Mouse (Mus musculus) adipocyte (in vitro differentiated cells): ENCODE results near the gene Kiss1r.
A peak's percentile ranks its signal among the peaks of the same experiment; 100 is the strongest.

Experiments used
- DNase-seq: peaks from one replicate; pipeline ENCODE4 v3.0.0-alpha.2; 2016; ENCODE audit warnings: low spot score

The Kiss1r gene

DNA sequence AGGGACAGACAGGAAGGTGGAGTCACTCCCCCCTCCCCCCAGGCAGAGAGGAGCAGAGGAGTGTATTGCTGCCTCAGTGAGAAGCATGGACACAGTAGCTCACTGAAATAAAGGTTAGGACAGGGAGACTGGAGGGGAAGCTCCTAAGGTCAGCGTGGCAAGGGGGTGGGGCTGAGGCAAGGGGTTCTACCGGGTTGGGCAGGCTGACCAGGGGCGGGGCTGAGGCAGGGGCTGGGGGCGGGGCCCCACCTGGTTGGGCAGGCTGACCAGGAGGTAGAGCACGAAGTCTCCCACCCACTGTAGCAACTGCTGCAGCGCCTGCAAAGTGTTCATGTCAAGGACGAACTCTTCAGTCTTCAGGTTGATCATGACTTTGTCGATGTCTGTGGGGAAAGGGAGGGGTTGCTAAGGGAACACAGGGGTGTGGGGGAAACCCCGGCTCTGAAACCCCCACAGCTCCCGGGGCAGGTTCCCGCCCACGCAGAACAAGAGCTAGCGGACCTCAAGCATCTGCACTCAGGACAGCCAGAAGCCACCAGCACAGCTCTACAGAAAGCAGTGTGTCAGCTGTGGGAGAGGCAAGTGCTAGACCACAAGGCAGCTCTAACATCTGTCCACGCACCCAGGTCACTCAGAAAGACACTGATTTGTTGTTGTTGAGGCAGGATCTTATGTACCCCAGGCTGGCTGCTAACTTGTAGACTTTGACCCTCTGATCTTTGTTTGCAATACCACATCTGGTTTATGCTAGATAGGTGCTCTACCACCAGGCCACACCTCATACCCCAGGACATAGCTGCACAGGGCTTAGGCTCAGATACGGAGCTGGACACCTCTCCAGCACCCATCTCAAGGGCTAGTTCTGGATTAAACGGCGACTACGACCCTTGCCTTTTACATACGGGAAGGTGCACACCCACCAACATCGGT, 19.2 kb upstream of the Kiss1r start:
- peak; percentile 42 for DNase-seq

- DNase-seq = no peak
These were observed 15.8 kb upstream of the Kiss1r start for GRCm38 (mm10) chr10:79900951-79901410.

DNA sequence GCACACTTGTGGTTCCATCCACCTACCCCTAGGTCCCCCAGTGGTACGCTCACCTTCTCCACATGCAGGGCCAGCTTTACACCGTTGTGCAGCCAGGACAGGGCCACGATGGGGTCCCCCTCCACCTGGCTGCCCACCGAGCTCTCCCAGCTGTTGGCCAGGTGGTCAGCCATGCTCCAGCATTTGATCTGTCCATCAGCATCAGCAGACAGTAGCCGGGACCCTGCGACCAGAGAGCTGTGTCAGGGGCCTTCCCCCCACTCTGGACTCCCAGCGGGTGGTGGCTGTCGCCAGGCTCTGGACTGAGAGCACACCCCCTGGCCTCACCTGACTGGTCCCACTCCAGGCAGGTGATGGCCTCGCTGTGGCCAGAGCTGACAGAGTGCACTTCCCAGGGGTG, 10.1 kb upstream of the Kiss1r start:
- DNase-seq = no peak

GRCm38 (mm10) chr10:79907415-79907814, 9.4 kb upstream of the Kiss1r start:
- DNase-seq = no peak

DNA sequence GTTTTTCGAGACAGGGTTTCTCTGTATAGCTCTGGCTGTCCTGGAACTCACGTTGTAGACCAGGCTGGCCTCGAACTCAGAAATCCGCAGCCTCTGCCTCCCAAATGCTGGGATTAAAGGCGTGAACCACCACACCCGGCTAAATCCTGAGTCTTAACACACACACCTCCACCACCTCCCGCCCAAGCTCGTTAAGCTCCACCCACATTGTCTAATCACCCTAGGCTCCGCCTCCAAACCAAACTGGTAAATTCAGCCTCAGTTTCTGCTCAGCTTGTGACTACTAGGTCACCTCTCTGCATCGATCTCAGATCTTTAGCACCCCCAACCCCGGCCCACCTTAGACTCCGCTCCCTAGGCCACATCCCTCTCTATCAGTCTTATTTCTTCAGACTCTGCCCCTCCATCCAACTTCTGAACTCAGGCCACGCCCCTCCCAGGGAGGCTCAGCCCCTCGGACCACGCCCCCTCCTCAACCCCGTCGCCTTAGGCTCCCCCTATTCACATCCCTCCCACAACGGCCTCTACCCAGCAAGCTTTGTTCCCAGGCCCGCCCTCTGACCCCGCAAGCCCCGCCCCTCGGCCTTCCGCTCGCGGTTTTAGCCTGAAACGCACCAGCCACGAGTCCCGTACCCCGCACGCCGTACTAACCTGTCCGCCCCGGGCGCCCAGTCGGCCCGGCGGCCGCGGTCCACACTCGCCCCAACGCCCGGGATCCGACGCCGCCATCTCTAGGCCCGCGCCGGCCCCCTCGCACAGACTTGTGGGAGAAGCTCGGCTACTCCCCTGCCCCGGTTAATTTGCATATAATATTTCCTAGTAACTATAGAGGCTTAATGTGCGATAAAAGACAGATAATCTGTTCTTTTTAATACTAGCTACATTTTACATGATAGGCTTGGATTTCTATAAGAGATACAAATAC, 8.3 kb upstream of the Kiss1r start, which contains the start of gene Med16:
Gene Med16, minus strand, starts transcription at position 757 of the 925 bp plus-strand sequence.
- peak; percentile 96 for DNase-seq

GRCm38 (mm10) chr10:79909092-79909922, 7.5 kb upstream of the Kiss1r start:
- DNase-seq = no peak

DNA sequence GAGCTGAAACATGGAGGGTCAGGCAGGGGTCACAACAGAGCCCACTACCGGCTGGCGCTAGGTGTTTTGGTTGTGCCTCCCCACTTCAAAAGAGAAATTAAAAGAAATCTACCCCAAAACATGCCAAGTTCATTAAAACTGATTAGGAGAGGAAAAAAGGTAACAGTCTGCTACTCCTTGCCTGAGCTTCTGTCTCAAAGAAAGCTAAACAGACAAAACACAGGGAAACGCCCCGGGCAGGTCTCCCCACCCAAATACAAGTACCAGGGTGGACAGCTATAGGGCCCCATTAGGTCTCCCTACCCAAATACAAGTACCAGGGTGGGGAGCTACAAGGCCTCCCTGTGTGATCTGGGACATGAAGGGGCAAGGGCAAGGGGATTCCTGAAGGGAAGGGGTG, 6.2 kb upstream of the Kiss1r start, which contains the start of gene Gm26602:
Gene Gm26602, plus strand, starts transcription at position 301 of the 400 bp plus-strand sequence.
- DNase-seq = no peak

- no peak for DNase-seq
These were observed 4.4 kb upstream of the Kiss1r start for GRCm38 (mm10) chr10:79912412-79912811.

- no peak for DNase-seq
These were observed 2.4 kb upstream of the Kiss1r start for GRCm38 (mm10) chr10:79914131-79914947.

DNA sequence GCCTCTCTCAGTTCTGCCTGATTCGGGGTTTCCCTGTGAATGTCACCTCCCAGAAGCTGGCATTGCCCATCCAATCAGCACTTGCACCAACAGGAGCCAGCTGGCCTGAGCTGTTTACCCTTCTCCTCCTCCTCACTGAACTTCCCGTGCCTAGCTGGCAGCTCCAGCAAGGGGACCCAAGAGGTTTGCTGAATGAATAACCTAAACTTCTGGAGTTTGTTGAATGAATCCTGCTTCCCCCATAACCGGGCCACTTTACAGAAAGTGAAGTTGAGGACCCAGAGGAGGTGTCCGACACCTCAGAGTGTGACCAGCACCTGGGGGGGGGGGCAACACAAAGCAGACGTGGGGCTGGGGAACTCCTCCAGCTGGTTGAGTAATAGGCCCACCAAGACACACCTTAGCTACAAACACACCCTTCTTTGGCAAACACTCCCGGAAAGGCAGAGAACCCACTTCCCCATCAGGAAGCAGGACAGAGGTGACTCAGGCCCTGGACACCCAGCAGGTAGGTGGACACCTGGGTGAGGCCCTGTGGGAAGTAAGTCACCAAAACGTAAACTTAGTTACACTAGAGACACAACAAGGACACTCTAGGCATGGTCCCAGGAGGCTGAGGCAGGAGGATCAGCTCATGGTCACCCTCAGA, 1.7 kb upstream of the Kiss1r start:
- DNase-seq = peak; percentile 80

- DNase-seq = no peak
These were observed 690 bp upstream of the Kiss1r start for GRCm38 (mm10) chr10:79916081-79916480.

DNA sequence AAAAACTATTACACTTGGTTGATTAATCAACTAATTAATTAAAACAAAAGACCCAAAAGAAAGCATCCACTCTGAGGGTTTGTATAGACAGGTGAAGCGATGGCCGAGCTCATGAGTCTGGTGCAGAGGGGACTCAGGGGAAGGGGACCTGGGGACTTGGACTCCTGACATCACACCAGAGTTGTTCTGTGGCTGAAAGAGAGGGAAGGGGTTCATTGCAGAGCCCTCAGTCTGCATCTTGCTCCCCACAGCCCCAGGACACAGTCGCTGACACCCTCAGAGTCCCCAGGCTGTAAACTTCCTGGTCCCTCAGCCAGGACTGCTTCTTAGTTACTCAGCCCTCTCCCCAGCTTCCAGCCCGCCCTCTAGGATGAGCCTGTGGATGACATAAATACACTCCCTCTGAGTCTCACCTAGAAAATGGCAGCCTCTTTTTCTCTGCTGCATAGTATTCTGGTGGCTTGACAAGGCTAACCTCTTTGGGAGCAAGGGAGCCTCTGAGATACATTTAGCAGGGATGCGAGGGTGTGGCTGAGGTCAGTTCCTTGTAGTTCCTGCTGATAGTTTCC, 845 bp downstream of the Kiss1r start:
- DNase-seq = peak; percentile 3

DNA sequence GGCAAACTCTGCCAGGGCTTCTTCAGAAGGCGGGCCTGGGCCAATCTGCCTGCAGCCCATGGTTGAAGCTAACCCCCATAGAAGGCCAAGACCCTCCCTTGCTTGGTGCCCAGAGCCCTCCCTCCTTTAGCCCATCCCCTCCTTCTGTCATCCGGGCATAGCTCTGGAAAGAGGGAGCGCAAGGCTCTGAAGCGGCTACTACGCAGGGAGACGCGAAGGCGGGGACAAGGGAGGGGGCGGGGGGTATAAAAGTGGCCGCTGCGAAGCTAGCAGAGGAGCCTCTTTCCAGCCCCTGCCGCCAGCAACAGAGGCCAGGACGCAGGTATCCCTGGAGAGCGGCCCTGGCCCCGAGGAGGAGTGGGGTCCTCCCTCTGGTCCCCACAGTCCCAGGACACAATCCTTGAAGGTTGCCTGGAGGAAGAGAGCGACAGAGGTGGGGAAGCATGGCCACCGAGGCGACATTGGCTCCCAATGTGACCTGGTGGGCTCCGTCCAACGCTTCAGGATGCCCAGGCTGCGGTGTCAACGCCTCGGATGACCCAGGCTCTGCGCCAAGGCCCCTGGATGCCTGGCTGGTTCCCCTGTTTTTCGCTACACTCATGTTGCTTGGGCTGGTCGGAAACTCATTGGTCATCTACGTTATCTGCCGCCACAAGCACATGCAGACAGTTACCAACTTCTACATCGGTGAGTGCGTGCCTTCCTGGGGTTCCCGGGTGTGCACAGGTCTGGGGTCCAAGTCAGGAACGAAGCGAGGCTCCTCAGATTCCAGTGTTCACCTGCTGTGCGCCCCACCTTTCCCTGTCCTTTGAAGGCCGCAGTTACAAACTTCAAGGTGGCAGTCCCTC, 1.7 kb downstream of the Kiss1r start:
- no peak for DNase-seq

DNA sequence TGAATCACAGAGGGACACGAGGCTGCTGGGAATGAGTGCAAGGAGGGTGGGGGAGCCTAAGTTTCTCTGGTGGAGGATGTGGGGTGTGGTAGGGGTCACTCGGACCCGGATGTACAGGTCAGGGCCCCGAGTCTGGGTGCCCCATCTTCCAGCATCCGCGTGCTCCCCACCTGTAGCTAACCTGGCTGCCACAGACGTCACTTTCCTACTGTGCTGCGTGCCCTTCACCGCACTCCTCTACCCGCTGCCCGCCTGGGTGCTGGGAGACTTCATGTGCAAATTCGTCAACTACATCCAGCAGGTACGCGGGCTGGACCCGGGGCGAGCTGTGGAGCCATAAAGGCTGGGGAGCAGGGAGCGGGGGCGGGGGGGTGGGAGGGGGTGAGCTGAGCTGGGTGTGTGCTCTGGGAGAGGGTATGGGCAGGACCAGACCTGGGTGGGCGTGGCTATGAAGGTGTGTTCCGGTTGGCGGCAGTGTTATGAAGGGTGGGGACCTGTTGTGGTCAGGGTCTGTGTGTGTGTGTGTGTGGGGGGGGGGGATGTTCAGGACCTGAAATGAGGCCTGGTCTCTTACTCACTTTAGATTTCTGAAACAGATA, 2.6 kb downstream of the Kiss1r start:
- no peak for DNase-seq

- DNase-seq = peak; percentile 3
These were observed 3.5 kb downstream of the Kiss1r start for GRCm38 (mm10) chr10:79920056-79920890.

DNA sequence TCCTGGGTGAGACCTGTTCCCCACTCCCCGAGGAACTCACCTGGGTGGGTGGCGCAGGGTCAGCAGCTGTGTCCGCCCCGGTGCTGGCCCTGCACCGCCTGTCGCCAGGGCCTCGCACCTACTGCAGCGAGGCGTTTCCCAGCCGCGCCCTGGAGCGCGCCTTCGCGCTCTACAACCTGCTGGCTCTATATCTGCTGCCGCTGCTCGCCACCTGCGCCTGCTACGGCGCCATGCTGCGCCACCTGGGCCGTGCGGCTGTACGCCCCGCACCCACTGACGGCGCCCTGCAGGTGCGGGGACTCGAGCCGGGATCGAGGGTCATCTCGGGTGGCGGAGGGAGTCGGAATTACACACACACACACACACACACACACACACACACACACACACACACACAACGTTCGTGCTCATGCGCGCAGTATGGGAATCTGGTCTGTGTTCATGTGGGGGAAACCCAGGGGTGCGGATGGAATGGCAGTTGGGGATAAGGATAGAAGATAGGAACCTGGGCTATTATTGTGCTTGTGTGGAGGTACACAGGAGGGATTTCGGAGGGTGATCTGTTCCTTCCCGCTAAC, 4.3 kb downstream of the Kiss1r start, which contains the start of gene R3hdm4:
Gene R3hdm4, minus strand, starts transcription at position 251 of the 578 bp plus-strand sequence.
- DNase-seq = no peak

DNA sequence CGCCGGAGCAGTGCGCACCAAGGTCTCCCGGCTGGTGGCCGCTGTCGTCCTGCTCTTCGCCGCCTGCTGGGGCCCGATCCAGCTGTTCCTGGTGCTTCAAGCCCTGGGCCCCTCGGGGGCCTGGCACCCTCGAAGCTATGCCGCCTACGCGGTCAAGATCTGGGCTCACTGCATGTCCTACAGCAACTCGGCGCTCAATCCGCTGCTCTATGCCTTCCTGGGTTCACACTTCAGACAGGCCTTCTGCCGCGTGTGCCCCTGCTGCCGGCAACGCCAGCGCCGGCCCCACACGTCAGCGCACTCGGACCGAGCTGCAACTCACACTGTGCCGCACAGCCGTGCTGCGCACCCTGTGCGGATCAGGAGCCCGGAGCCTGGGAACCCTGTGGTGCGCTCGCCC, 4.8 kb downstream of the Kiss1r start:
- no peak for DNase-seq
